Mouse (Mus musculus) cerebellum, adult 2 months (tissue): ENCODE results near the gene Treh.

ENCODE experiments used
- CTCF ChIP-seq: fragments of 200-500 bp; IDR thresholded peaks from 2 replicates; pipeline ENCODE4 v1.5.1; 2011; ENCODE audit warnings: low read depth, mild to moderate bottlenecking, control low read depth, low read length, moderate library complexity, borderline replicate concordance; ENCODE audit not compliant: insufficient read depth
- POLR2A ChIP-seq: fragments of 200-500 bp; IDR thresholded peaks from 2 replicates; pipeline ENCODE4 v1.6.1; 2011; ENCODE audit warnings: low read length, control low read depth, borderline replicate concordance; ENCODE audit not compliant: insufficient read depth

GRCm38 (mm10) chr9:44679565-44679964 lies 6.5 kb downstream of the Treh start:
- TF ChIP-seq CTCF = no peak
- TF ChIP-seq POLR2A = no peak
